Mouse (Mus musculus) hindbrain, embryonic 13.5 days (tissue): Measurements from ENCODE around the gene Stk25. TPM values are rescaled to one million over a fixed set of nuclear protein-coding genes. Genes with fewer than 3 reads are reported as not detected.

Source experiments
- ATAC-seq: fragments of 200-750 bp; cut with Nextera tagmentation; 2 replicates; pipeline ENCODE4 v1.8.0; 2017; ENCODE audit warnings: moderate TSS enrichment; ENCODE audit not compliant: low FRiP score
- H3K27ac ChIP-seq: fragments of 300-500 bp; sonication (generic); 2 replicates; pipeline ENCODE4 v1.5.1; 2015; ENCODE audit warnings: inconsistent platforms, mild to moderate bottlenecking, moderate library complexity
- H3K27me3 ChIP-seq: fragments of 300-500 bp; sonication (generic); 2 replicates; pipeline ENCODE4 v1.6.1; 2015; ENCODE audit warnings: mild to moderate bottlenecking, inconsistent platforms
- H3K36me3 ChIP-seq: fragments of 300-500 bp; sonication (generic); 2 replicates; pipeline ENCODE4 v1.6.1; 2015; ENCODE audit warnings: mild to moderate bottlenecking, inconsistent platforms
- H3K4me1 ChIP-seq: fragments of 300-500 bp; sonication (generic); replicated peaks from 2 replicates; pipeline ENCODE4 v1.6.1; 2015; ENCODE audit warnings: inconsistent platforms
- H3K4me2 ChIP-seq: fragments of 300-500 bp; sonication (generic); 2 replicates; pipeline ENCODE4 v1.6.1; 2015; ENCODE audit warnings: inconsistent platforms, mild to moderate bottlenecking, moderate library complexity
- H3K4me3 ChIP-seq: fragments of 300-500 bp; sonication (generic); 2 replicates; pipeline ENCODE4 v1.5.1; 2015; ENCODE audit warnings: mild to moderate bottlenecking, inconsistent platforms
- H3K9ac ChIP-seq: fragments of 300-500 bp; sonication (generic); 2 replicates; pipeline ENCODE4 v1.6.1; 2015; ENCODE audit warnings: mild to moderate bottlenecking, inconsistent platforms
- H3K9me3 ChIP-seq: fragments of 300-500 bp; sonication (generic); 2 replicates; pipeline ENCODE4 v1.6.1; 2016; ENCODE audit warnings: inconsistent platforms
- WGBS: fragments of 180-500 bp; shearing (Covaris S2); methylation state at CpG from one replicate; pipeline ENCODE4 v1.1.7; 2015; 5-methylcytosine and 5-hydroxymethylcytosine counted together
- polyA plus RNA-seq: library from polyadenylated mRNA; unstranded; fragments of >200 nt; fragmentation: Nextera tagmentation; extraction: Ambion mirVana; gene quantifications from 2 replicates; pipeline ENCODE4 v1.2.1, GENCODE M21; 2015

The Stk25 gene
- polyA plus RNA-seq, 1 experiment from 2014 or later, result 307 TPM

- 92% methylated on average over 3 of the region's 3 CpGs for WGBS
- Histone ChIP-seq H3K9ac (no peak overlapping the region), H3K4me2 (no peak overlapping the region), H3K9me3 (no peaks in the 10 kb centered on the region), H3K4me1 (peaks cover 27% of the 10 kb centered on the region), H3K27ac (no peak overlapping the region), H3K27me3 (no peaks in the 10 kb centered on the region), H3K36me3 (peaks cover 55% of the 10 kb centered on the region), H3K4me3 (no peak overlapping the region)
- no peak for ATAC-seq
Observed at GRCm38 (mm10) chr1:93630796-93631195, 27.7 kb downstream of the Stk25 start.

GRCm38 (mm10) chr1:93624502-93624901 lies 34.0 kb downstream of the Stk25 start:
- H3K27me3 ChIP-seq, result no peaks in the 10 kb centered on the region
- no peak overlapping the region for H3K27ac ChIP-seq
- H3K9me3 ChIP-seq, result no peaks in the 10 kb centered on the region
- H3K4me2 ChIP-seq, result no peak overlapping the region
- H3K9ac ChIP-seq, result no peak overlapping the region
- no peak for ATAC-seq
- H3K4me1 ChIP-seq, result no peaks in the 10 kb centered on the region
- 100% methylated on average over 1 of the region's 1 CpGs for WGBS
- H3K4me3 ChIP-seq, result no peak overlapping the region
- peaks cover 98% of the 10 kb centered on the region for H3K36me3 ChIP-seq

- peak; percentile 49 for ATAC-seq
- H3K4me2 ChIP-seq, result no peak overlapping the region
- H3K9me3 ChIP-seq, result no peaks in the 10 kb centered on the region
- H3K9ac ChIP-seq, result no peak overlapping the region
- no peaks in the 10 kb centered on the region for H3K27me3 ChIP-seq
- no peak overlapping the region for H3K4me3 ChIP-seq
- WGBS, result 90% methylated on average over 5 of the region's 5 CpGs
- H3K27ac ChIP-seq, result no peak overlapping the region
- peaks cover 51% of the 10 kb centered on the region for H3K36me3 ChIP-seq
- no peaks in the 10 kb centered on the region for H3K4me1 ChIP-seq
Observed at GRCm38 (mm10) chr1:93618948-93619347, 39.5 kb downstream of the Stk25 start.

- no peaks in the 10 kb centered on the region for H3K4me1 ChIP-seq
- H3K27ac ChIP-seq, result no peak overlapping the region
- H3K4me3 ChIP-seq, result no peak overlapping the region
- H3K27me3 ChIP-seq, result no peaks in the 10 kb centered on the region
- H3K4me2 ChIP-seq, result no peak overlapping the region
- ATAC-seq, result no peak
- H3K36me3 ChIP-seq, result peaks cover 44% of the 10 kb centered on the region
- H3K9ac ChIP-seq, result no peak overlapping the region
- H3K9me3 ChIP-seq, result no peaks in the 10 kb centered on the region
- WGBS, result 91% methylated on average over 4 of the region's 4 CpGs
Observed at GRCm38 (mm10) chr1:93618059-93618748, 40.3 kb downstream of the Stk25 start.

GRCm38 (mm10) chr1:93609762-93610161 lies 48.7 kb downstream of the Stk25 start:
- Histone ChIP-seq H3K27ac (no peak overlapping the region), H3K4me1 (no peaks in the 10 kb centered on the region), H3K4me3 (no peak overlapping the region), H3K9ac (no peak overlapping the region), H3K27me3 (no peaks in the 10 kb centered on the region), H3K9me3 (no peaks in the 10 kb centered on the region), H3K4me2 (no peak overlapping the region), H3K36me3 (peaks cover 6% of the 10 kb centered on the region; the same call in 1 of the 2 replicates)
- ATAC-seq, result no peak
- WGBS, result 86% methylated on average over 8 of the region's 8 CpGs

- H3K4me1 ChIP-seq, result no peaks in the 10 kb centered on the region
- no peaks in the 10 kb centered on the region for H3K27me3 ChIP-seq
- no peaks in the 10 kb centered on the region for H3K9me3 ChIP-seq
- ATAC-seq, result no peak
- no peak overlapping the region for H3K4me3 ChIP-seq
- H3K4me2 ChIP-seq, result no peak overlapping the region
- H3K27ac ChIP-seq, result no peak overlapping the region
- no peak overlapping the region for H3K9ac ChIP-seq
- H3K36me3 ChIP-seq, result peaks cover 6% of the 10 kb centered on the region; the same call in 1 of the 2 replicates
- 87% methylated on average over 4 of the region's 4 CpGs for WGBS
Observed at GRCm38 (mm10) chr1:93608696-93609245, 49.7 kb downstream of the Stk25 start.

GRCm38 (mm10) chr1:93607090-93608083 lies 51.1 kb downstream of the Stk25 start:
- no peaks in the 10 kb centered on the region for H3K9me3 ChIP-seq
- no peaks in the 10 kb centered on the region for H3K27me3 ChIP-seq
- H3K9ac ChIP-seq, result no peak overlapping the region
- no peaks in the 10 kb centered on the region for H3K4me1 ChIP-seq
- no peak overlapping the region for H3K27ac ChIP-seq
- WGBS, result 86% methylated on average over 14 of the region's 14 CpGs
- H3K4me3 ChIP-seq, result no peak overlapping the region
- no peak for ATAC-seq
- H3K4me2 ChIP-seq, result no peak overlapping the region
- no peaks in the 10 kb centered on the region for H3K36me3 ChIP-seq

GRCm38 (mm10) chr1:93603921-93604320 lies 54.5 kb downstream of the Stk25 start:
- H3K9ac ChIP-seq, result no peak overlapping the region
- ATAC-seq, result no peak
- 93% methylated on average over 12 of the region's 12 CpGs for WGBS
- no peak overlapping the region for H3K27ac ChIP-seq
- no peak overlapping the region for H3K4me2 ChIP-seq
- no peaks in the 10 kb centered on the region for H3K36me3 ChIP-seq
- H3K4me1 ChIP-seq, result no peaks in the 10 kb centered on the region
- H3K9me3 ChIP-seq, result no peaks in the 10 kb centered on the region
- H3K27me3 ChIP-seq, result no peaks in the 10 kb centered on the region
- H3K4me3 ChIP-seq, result no peak overlapping the region

- Histone ChIP-seq H3K27ac (no peak overlapping the region), H3K9me3 (no peaks in the 10 kb centered on the region), H3K9ac (no peak overlapping the region), H3K4me3 (no peak overlapping the region), H3K4me2 (no peak overlapping the region), H3K27me3 (no peaks in the 10 kb centered on the region), H3K36me3 (no peaks in the 10 kb centered on the region), H3K4me1 (no peaks in the 10 kb centered on the region)
- WGBS, result 73% methylated on average over 4 of the region's 4 CpGs
- no peak for ATAC-seq
Observed at GRCm38 (mm10) chr1:93602911-93603310, 55.5 kb downstream of the Stk25 start.

GRCm38 (mm10) chr1:93595916-93596315 lies 62.5 kb downstream of the Stk25 start:
- no peaks in the 10 kb centered on the region for H3K9me3 ChIP-seq
- no peak for ATAC-seq
- WGBS, result 77% methylated on average over 6 of the region's 6 CpGs

GRCm38 (mm10) chr1:93593960-93594359 lies 64.5 kb downstream of the Stk25 start:
- no peak for ATAC-seq
- no peak overlapping the region for H3K4me3 ChIP-seq
- H3K27me3 ChIP-seq, result no peaks in the 10 kb centered on the region
- no peak overlapping the region for H3K27ac ChIP-seq
- no peaks in the 10 kb centered on the region for H3K4me1 ChIP-seq
- H3K36me3 ChIP-seq, result peaks cover 3% of the 10 kb centered on the region; the same call in 1 of the 2 replicates
- H3K9ac ChIP-seq, result no peak overlapping the region
- H3K9me3 ChIP-seq, result no peaks in the 10 kb centered on the region
- H3K4me2 ChIP-seq, result no peak overlapping the region

More at GRCm38 (mm10) chr1:93595916-93596315, 62.5 kb downstream of the Stk25 start:
- H3K4me3 ChIP-seq, result no peak overlapping the region
- H3K4me2 ChIP-seq, result no peak overlapping the region
- H3K27ac ChIP-seq, result no peak overlapping the region
- no peaks in the 10 kb centered on the region for H3K27me3 ChIP-seq
- peaks cover 3% of the 10 kb centered on the region; the same call in 1 of the 2 replicates for H3K36me3 ChIP-seq
- H3K9ac ChIP-seq, result no peak overlapping the region
- H3K4me1 ChIP-seq, result no peaks in the 10 kb centered on the region

GRCm38 (mm10) chr1:93588346-93588745 lies 70.1 kb downstream of the Stk25 start:
- H3K36me3 ChIP-seq, result peaks cover 12% of the 10 kb centered on the region
- WGBS, result 66% methylated on average over 3 of the region's 3 CpGs
- H3K27ac ChIP-seq, result no peak overlapping the region
- no peak overlapping the region for H3K4me2 ChIP-seq
- no peaks in the 10 kb centered on the region for H3K4me1 ChIP-seq
- ATAC-seq, result no peak
- no peak overlapping the region for H3K9ac ChIP-seq
- no peaks in the 10 kb centered on the region for H3K9me3 ChIP-seq
- H3K27me3 ChIP-seq, result no peaks in the 10 kb centered on the region
- H3K4me3 ChIP-seq, result no peak overlapping the region
